Mouse (Mus musculus) CH12.LX (cell line): Measurements from ENCODE around the gene Pafah1b3. TPM values are rescaled to one million over a fixed set of nuclear protein-coding genes. Genes with fewer than 3 reads are reported as not detected.

Experiments used
- DNase-seq: peaks from one replicate; pipeline ENCODE4 v3.0.0-alpha.2; 2013; ENCODE audit errors: extremely low read depth
- H3K27ac ChIP-seq: 2 replicates; pipeline ENCODE4 v1.5.1; 2012; ENCODE audit warnings: low read depth, mild to moderate bottlenecking, control low read depth, moderate library complexity; ENCODE audit not compliant: insufficient read depth
- H3K27me3 ChIP-seq: replicated peaks from 2 replicates; pipeline ENCODE3; 2012; ENCODE audit warnings: inconsistent platforms
- H3K36me3 ChIP-seq, 2 experiments: replicated peaks in 1 of 2; 2 replicates each; pipeline versions ENCODE3 to v1.6.1; 2012; ENCODE audit warnings: inconsistent platforms in 1 of 2, low read length in 1 of 2, mild to moderate bottlenecking in 1 of 2, mixed read lengths in 1 of 2, moderate library complexity in 1 of 2; ENCODE audit not compliant: control insufficient read depth in 1 of 2, insufficient read depth in 1 of 2
- H3K4me1 ChIP-seq, 2 experiments: 2 replicates each; pipeline ENCODE4 v1.6.1; 2012; ENCODE audit warnings: inconsistent platforms in 1 of 2, moderate library complexity in 1 of 2; ENCODE audit not compliant: insufficient read depth in 2 of 2, control insufficient read depth in 1 of 2
- H3K4me2 ChIP-seq: 2 replicates; pipeline ENCODE4 v1.6.1; 2012; ENCODE audit warnings: low read depth, mild to moderate bottlenecking, control low read depth; ENCODE audit not compliant: poor library complexity, insufficient read depth, severe bottlenecking
- H3K4me3 ChIP-seq, 3 experiments: fragments of 150-350 bp in 1 of 3; sonication (generic) in 1 of 3; replicated peaks in 1 of 3; 2 replicates each; pipeline versions ENCODE3 to v1.5.1; 2011 to 2012; ENCODE audit warnings: low read depth in 2 of 3, low read length in 2 of 3, mild to moderate bottlenecking in 2 of 3, moderate library complexity in 2 of 3, control low read depth in 1 of 3, improper control_type of control experiment in 1 of 3, inconsistent platforms in 1 of 3, mixed read lengths in 1 of 3; ENCODE audit not compliant: poor library complexity in 1 of 3
- H3K79me2 ChIP-seq: replicated peaks from 2 replicates; pipeline ENCODE4 v1.6.1; 2012; ENCODE audit warnings: mild to moderate bottlenecking, moderate library complexity; ENCODE audit not compliant: control insufficient read depth, poor library complexity, insufficient read depth, severe bottlenecking; ENCODE audit errors: extremely low read depth
- H3K9ac ChIP-seq: 2 replicates; pipeline ENCODE4 v1.6.1; 2012; ENCODE audit warnings: low read depth, mild to moderate bottlenecking, control low read depth, moderate library complexity; ENCODE audit not compliant: insufficient read depth
- H3K9me3 ChIP-seq: replicated peaks from 2 replicates; pipeline ENCODE3; 2012; ENCODE audit warnings: low read length, inconsistent platforms, mixed read lengths
- BHLHE40 ChIP-seq: IDR thresholded peaks from 2 replicates; pipeline ENCODE4 v1.6.1; 2011; ENCODE audit warnings: mild to moderate bottlenecking, low read depth, low read length, improper control_type of control experiment
- CHD1 ChIP-seq: IDR thresholded peaks from 2 replicates; pipeline ENCODE4 v1.6.1; 2012; ENCODE audit warnings: low read depth, low read length, improper control_type of control experiment, inconsistent platforms
- CHD2 ChIP-seq: IDR thresholded peaks from 2 replicates; pipeline ENCODE4 v1.6.1; 2011; ENCODE audit warnings: low read length, improper control_type of control experiment
- CTCF ChIP-seq, 2 experiments: IDR thresholded peaks in 1 of 2; conservative IDR thresholded peaks in 1 of 2; 2 replicates each; pipeline ENCODE4 v1.5.1; 2011 to 2012; ENCODE audit warnings: low read depth in 2 of 2, low read length in 2 of 2, improper control_type of control experiment in 1 of 2, inconsistent platforms in 1 of 2, mild to moderate bottlenecking in 1 of 2, moderate library complexity in 1 of 2
- E2F4 ChIP-seq: IDR thresholded peaks from 2 replicates; pipeline ENCODE4 v1.6.1; 2011; ENCODE audit warnings: low read depth, low read length, improper control_type of control experiment; ENCODE audit not compliant: insufficient replicate concordance
- ELF1 ChIP-seq: IDR thresholded peaks from 2 replicates; pipeline ENCODE4 v1.6.1; 2014; ENCODE audit warnings: low read depth, mild to moderate bottlenecking, inconsistent platforms, low read length, improper control_type of control experiment
- EP300 ChIP-seq: IDR thresholded peaks from 2 replicates; pipeline ENCODE4 v1.6.1; 2011; ENCODE audit warnings: low read length, improper control_type of control experiment
- ETS1 ChIP-seq: conservative IDR thresholded peaks from 2 replicates; pipeline ENCODE4 v1.6.1; 2012; ENCODE audit warnings: low read depth, mild to moderate bottlenecking, inconsistent platforms, low read length, improper control_type of control experiment, moderate library complexity
- GABPA ChIP-seq: IDR thresholded peaks from 2 replicates; pipeline ENCODE4 v1.6.1; 2012; ENCODE audit warnings: low read depth, low read length, improper control_type of control experiment, inconsistent platforms; ENCODE audit not compliant: insufficient replicate concordance
- HCFC1 ChIP-seq: IDR thresholded peaks from 2 replicates; pipeline ENCODE4 v1.6.1; 2012; ENCODE audit warnings: low read depth, mild to moderate bottlenecking, inconsistent platforms, low read length, improper control_type of control experiment
- IRF4 ChIP-seq: IDR thresholded peaks from 2 replicates; pipeline ENCODE4 v1.6.1; 2014; ENCODE audit warnings: low read depth, mild to moderate bottlenecking, inconsistent platforms, low read length, improper control_type of control experiment
- JUND ChIP-seq: conservative IDR thresholded peaks from 2 replicates; pipeline ENCODE4 v1.6.1; 2011; ENCODE audit warnings: low read depth, low read length, improper control_type of control experiment
- KAT2A ChIP-seq: IDR thresholded peaks from 2 replicates; pipeline ENCODE4 v1.6.1; 2012; ENCODE audit warnings: low read length, improper control_type of control experiment, inconsistent platforms; ENCODE audit not compliant: insufficient replicate concordance
- MAFK ChIP-seq: IDR thresholded peaks from 2 replicates; pipeline ENCODE4 v1.6.1; 2011; ENCODE audit warnings: low read length, improper control_type of control experiment; ENCODE audit not compliant: insufficient replicate concordance
- MAX ChIP-seq: IDR thresholded peaks from 2 replicates; pipeline ENCODE4 v1.6.1; 2011; ENCODE audit warnings: low read length, improper control_type of control experiment
- MAZ ChIP-seq: IDR thresholded peaks from 2 replicates; pipeline ENCODE4 v1.6.1; 2012; ENCODE audit warnings: low read depth, mild to moderate bottlenecking, inconsistent platforms, low read length, improper control_type of control experiment, moderate library complexity
- MEF2A ChIP-seq: IDR thresholded peaks from 2 replicates; pipeline ENCODE4 v1.6.1; 2014; ENCODE audit warnings: low read depth, mild to moderate bottlenecking, inconsistent platforms, low read length, improper control_type of control experiment, borderline replicate concordance
- MXI1 ChIP-seq: IDR thresholded peaks from 2 replicates; pipeline ENCODE4 v1.6.1; 2011; ENCODE audit warnings: mild to moderate bottlenecking, low read depth, low read length, improper control_type of control experiment
- MYC ChIP-seq: IDR thresholded peaks from 2 replicates; pipeline ENCODE4 v1.6.1; 2011; ENCODE audit warnings: low read depth, mild to moderate bottlenecking, improper control_type of control experiment, low read length
- NELFE ChIP-seq: IDR thresholded peaks from 2 replicates; pipeline ENCODE4 v1.6.1; 2011; ENCODE audit warnings: low read depth, low read length, improper control_type of control experiment
- NRF1 ChIP-seq: IDR thresholded peaks from 2 replicates; pipeline ENCODE4 v1.6.1; 2014; ENCODE audit warnings: low read depth, mild to moderate bottlenecking, inconsistent platforms, low read length, improper control_type of control experiment, moderate library complexity
- PAX5 ChIP-seq: IDR thresholded peaks from 2 replicates; pipeline ENCODE4 v1.6.1; 2012; ENCODE audit warnings: low read length, inconsistent platforms, mixed read lengths
- POLR2A ChIP-seq: IDR thresholded peaks from 2 replicates; pipeline ENCODE4 v1.6.1; 2011; ENCODE audit warnings: low read depth, mild to moderate bottlenecking, improper control_type of control experiment, low read length
- RAD21 ChIP-seq: IDR thresholded peaks from 2 replicates; pipeline ENCODE4 v1.6.1; 2011; ENCODE audit warnings: low read depth, mild to moderate bottlenecking, low read length, improper control_type of control experiment, moderate library complexity
- RCOR1 ChIP-seq: conservative IDR thresholded peaks from 2 replicates; pipeline ENCODE4 v1.6.1; 2012; ENCODE audit warnings: low read depth, mild to moderate bottlenecking, inconsistent platforms, low read length, improper control_type of control experiment
- SIN3A ChIP-seq: IDR thresholded peaks from 2 replicates; pipeline ENCODE4 v1.6.1; 2012; ENCODE audit warnings: low read length, improper control_type of control experiment, inconsistent platforms
- SMC3 ChIP-seq: IDR thresholded peaks from 2 replicates; pipeline ENCODE4 v1.6.1; 2011; ENCODE audit warnings: low read depth, low read length, improper control_type of control experiment
- TCF12 ChIP-seq: IDR thresholded peaks from 2 replicates; pipeline ENCODE4 v1.6.1; 2014; ENCODE audit warnings: low read depth, mild to moderate bottlenecking, inconsistent platforms, low read length, improper control_type of control experiment
- UBTF ChIP-seq: IDR thresholded peaks from 2 replicates; pipeline ENCODE4 v1.6.1; 2012; ENCODE audit warnings: low read depth, mild to moderate bottlenecking, inconsistent platforms, low read length, improper control_type of control experiment, moderate library complexity
- USF1 ChIP-seq: IDR thresholded peaks from 2 replicates; pipeline ENCODE4 v1.6.1; 2014; ENCODE audit warnings: low read depth, mild to moderate bottlenecking, inconsistent platforms, low read length, improper control_type of control experiment
- USF2 ChIP-seq: conservative IDR thresholded peaks from 2 replicates; pipeline ENCODE4 v1.6.1; 2011; ENCODE audit warnings: low read depth, low read length, improper control_type of control experiment
- ZC3H11A ChIP-seq: IDR thresholded peaks from 2 replicates; pipeline ENCODE4 v1.6.1; 2012; ENCODE audit warnings: low read depth, mild to moderate bottlenecking, inconsistent platforms, low read length, improper control_type of control experiment
- ZKSCAN1 ChIP-seq: IDR thresholded peaks from 2 replicates; pipeline ENCODE4 v1.6.1; 2012; ENCODE audit warnings: low read depth, inconsistent platforms, low read length, improper control_type of control experiment, borderline replicate concordance
- ZMIZ1 ChIP-seq: IDR thresholded peaks from 2 replicates; pipeline ENCODE4 v1.6.1; 2012; ENCODE audit warnings: low read depth, mild to moderate bottlenecking, inconsistent platforms, low read length, improper control_type of control experiment
- ZNF384 ChIP-seq: IDR thresholded peaks from 2 replicates; pipeline ENCODE4 v1.6.1; 2012; ENCODE audit warnings: low read depth, low read length, improper control_type of control experiment, inconsistent platforms
- dilution Hi-C: fragments of 300-500 bp; cut with MboI; formaldehyde crosslinking; loops from 2 replicates; pipeline ENCODE4 v1.14.3; 2020; ENCODE audit warnings: low sequenced_read_pairs; ENCODE audit not compliant: extremely low pct_unique_long_range_greater_than_20kb, extremely low pct_ligation_motif_present
- in situ Hi-C: fragments of 300-500 bp; cut with MboI; formaldehyde crosslinking; loops from 3 replicates; pipeline ENCODE4 v1.14.3; 2019; ENCODE audit warnings: low sequenced_read_pairs, low pct_ligation_motif_present, low pct_unique_long_range_greater_than_20kb, mixed read lengths
- polyA plus RNA-seq: library from polyadenylated mRNA; unstranded; fragments of >175 nt; gene quantifications from 2 replicates; pipeline ENCODE4 v1.2.1, GENCODE M21; 2012; ENCODE audit warnings: low read depth; ENCODE audit not compliant: insufficient read length
- total RNA-seq, 2 experiments: library from RNA; depleted of rRNA; stranded (reverse); fragments of 300-350 nt in 1 of 2; fragments of >200 nt in 1 of 2; gene quantifications; 2 replicates each; pipeline ENCODE4 v1.2.3; 2012 to 2014

Pafah1b3 gene
- total and polyA plus RNA-seq, 3 experiments, result 5.9 to 50.2 (median 17.6) TPM

GRCm38 (mm10) chr7:25267751-25268463 lies 29.9 kb downstream of the Pafah1b3 start (continued):
- TF ChIP-seq NELFE (no peak), JUND (no peak), NRF1 (peak; percentile 42; the same call in 1 of the 2 replicates), ZNF384 (peak; percentile 97), E2F4 (no peak), RCOR1 (no peak), KAT2A (peak; percentile 91; the same call in 1 of the 2 replicates), MEF2A (0 out of 2 replicates have a peak, but pooled peaks have one; percentile 1), RAD21 (no peak)

- dilution Hi-C loops, result no loop called here
- peak within 1 kb of the TSS; percentile 90 for H3K4me2 ChIP-seq
- H3K27ac ChIP-seq, result peak within 1 kb of the TSS; percentile 74
- DNase-seq, result peak; percentile 100
- H3K9ac ChIP-seq, result peak within 1 kb of the TSS; percentile 91
- H3K79me2 ChIP-seq, result 0 out of 2 replicates have a peak, but pooled peaks cover 2% of the 10 kb centered on the region
- H3K27me3 ChIP-seq, result no peaks in the 10 kb centered on the region
- H3K9me3 ChIP-seq, result no peaks in the 10 kb centered on the region
- peak within 1 kb of the TSS; percentile 77 to 97 (median 93) for H3K4me3 ChIP-seq
- in situ Hi-C loops, result no loop called here
- peaks cover 15 to 19% of the 10 kb centered on the region in 2 experiments for H3K36me3 ChIP-seq
- H3K4me1 ChIP-seq, result peaks cover 22 to 35% of the 10 kb centered on the region in 2 experiments
- no peak for TF ChIP-seq ZC3H11A
- no peak for TF ChIP-seq RAD21
- TF ChIP-seq USF1, result peak; percentile 54
- peak; percentile 70 for TF ChIP-seq MEF2A
- TF ChIP-seq ZKSCAN1, result no peak
- TF ChIP-seq ZNF384, result no peak
- no peak for TF ChIP-seq GABPA
- TF ChIP-seq UBTF, result no peak
- TF ChIP-seq PAX5, result no peak
- peak; percentile 79 for TF ChIP-seq MYC
- peak; percentile 73; the same call in 1 of the 2 replicates for TF ChIP-seq E2F4
- no peak for TF ChIP-seq CHD1
- TF ChIP-seq RCOR1, result no peak
- no peak for TF ChIP-seq NRF1
- peak; percentile 23 for TF ChIP-seq BHLHE40
- peak; percentile 86 for TF ChIP-seq MXI1
- no peak for TF ChIP-seq USF2
- TF ChIP-seq MAX, result peak; percentile 93
- no peak for TF ChIP-seq HCFC1
- TF ChIP-seq NELFE, result peak; percentile 72
- peak; percentile 92 for TF ChIP-seq POLR2A
- no peak for TF ChIP-seq MAZ
- no peak for TF ChIP-seq CTCF (conservative IDR thresholded peaks at IDR 0.05 in 1 of 2, IDR thresholded peaks at IDR 0.05 in 1 of 2; ENCODE audit: low read depth in 2 of 2, low read length in 2 of 2)
- TF ChIP-seq ETS1, result peak; percentile 82
- TF ChIP-seq IRF4, result peak; percentile 35; the same call in 1 of the 2 replicates
- no peak for TF ChIP-seq KAT2A
- TF ChIP-seq EP300, result no peak
- TF ChIP-seq ZMIZ1, result peak; percentile 51
- TF ChIP-seq CHD2, result peak; percentile 96
- no peak for TF ChIP-seq SMC3
- TF ChIP-seq SIN3A, result peak; percentile 55
- peak; percentile 55; the same call in 1 of the 2 replicates for TF ChIP-seq ELF1
- no peak for TF ChIP-seq MAFK
- TF ChIP-seq TCF12, result peak; percentile 82
Observed at GRCm38 (mm10) chr7:25267301-25267750, 30.5 kb downstream of the Pafah1b3 start, which contains the start of gene Cic. Cic (plus strand) TSS chr7:25267704.
